Mouse (Mus musculus) forebrain, embryonic 11.5 days (tissue): ENCODE data around the gene Fam222b. TPM values are rescaled to one million over a fixed set of nuclear protein-coding genes. Genes with fewer than 3 reads are reported as not detected.

Experiments used
- ATAC-seq: fragments of 200-750 bp; cut with Nextera tagmentation; replicated peaks from 2 replicates; pipeline ENCODE4 v1.8.0; 2017; ENCODE audit warnings: moderate TSS enrichment; ENCODE audit not compliant: low FRiP score
- DNase-seq: peaks from one replicate; pipeline ENCODE4 v3.0.0-alpha.2; 2017; ENCODE audit warnings: low spot score
- H3K27ac ChIP-seq: fragments of 300-500 bp; sonication (generic); 2 replicates; pipeline ENCODE4 v1.5.1; 2014; ENCODE audit warnings: low read depth, low read length
- H3K27me3 ChIP-seq: fragments of 300-500 bp; sonication (generic); 2 replicates; pipeline ENCODE4 v1.6.1; 2014; ENCODE audit warnings: mild to moderate bottlenecking, low read length, mixed read lengths; ENCODE audit not compliant: control insufficient read depth, insufficient read depth
- H3K36me3 ChIP-seq: fragments of 300-500 bp; sonication (generic); 2 replicates; pipeline ENCODE4 v1.6.1; 2014; ENCODE audit warnings: mild to moderate bottlenecking, low read length, moderate library complexity, mixed read lengths; ENCODE audit not compliant: control insufficient read depth, insufficient read depth
- H3K4me1 ChIP-seq: fragments of 300-500 bp; sonication (generic); replicated peaks from 2 replicates; pipeline ENCODE4 v1.6.1; 2014; ENCODE audit warnings: low read length, mixed read lengths; ENCODE audit not compliant: control insufficient read depth, insufficient read depth
- H3K4me2 ChIP-seq: fragments of 300-500 bp; sonication (generic); 2 replicates; pipeline ENCODE4 v1.6.1; 2014; ENCODE audit warnings: low read depth, mild to moderate bottlenecking, low read length, moderate library complexity, mixed read lengths; ENCODE audit not compliant: severe bottlenecking
- H3K4me3 ChIP-seq: fragments of 300-500 bp; sonication (generic); 2 replicates; pipeline ENCODE4 v1.5.1; 2014; ENCODE audit warnings: low read depth, low read length
- H3K9ac ChIP-seq: fragments of 300-500 bp; sonication (generic); 2 replicates; pipeline ENCODE4 v1.6.1; 2014; ENCODE audit warnings: low read length
- H3K9me3 ChIP-seq: fragments of 300-500 bp; sonication (generic); 2 replicates; pipeline ENCODE4 v1.6.1; 2016; ENCODE audit warnings: low read length, mixed read lengths; ENCODE audit not compliant: control insufficient read depth
- WGBS: fragments of 180-500 bp; shearing (Covaris S2); extraction: QIAGEN DNeasy Blood & Tissue Kit; methylation state at CpG from one replicate; pipeline ENCODE4 v1.1.7; 2014; 5-methylcytosine and 5-hydroxymethylcytosine counted together
- polyA plus RNA-seq: library from polyadenylated mRNA; unstranded; fragments of >200 nt; fragmentation: Nextera tagmentation; extraction: Ambion mirVana; gene quantifications from 2 replicates; pipeline ENCODE4 v1.2.1, GENCODE M21; 2014

Fam222b gene
- polyA plus RNA-seq, 1 experiment from 2014 or later = 31.3 TPM

- no peaks in the 10 kb centered on the region for H3K27me3 ChIP-seq
- H3K4me3 ChIP-seq = peak within 1 kb of the TSS; percentile 85
- H3K4me1 ChIP-seq = no peaks in the 10 kb centered on the region
- WGBS = 1% methylated on average over 42 of the region's 42 CpGs
- H3K36me3 ChIP-seq = peaks cover 2% of the 10 kb centered on the region; the same call in 1 of the 2 replicates
- peak within 1 kb of the TSS; percentile 90 for H3K4me2 ChIP-seq
- H3K9ac ChIP-seq = peak within 1 kb of the TSS; percentile 81
- peak; percentile 90 for DNase-seq
- H3K27ac ChIP-seq = no peak within 1 kb of the TSS
- H3K9me3 ChIP-seq = no peaks in the 10 kb centered on the region
- ATAC-seq = peak; percentile 80
Measured at GRCm38 (mm10) chr11:78079961-78080921, 14.2 kb upstream of the Fam222b start, which contains the start of gene Eral1. Gene Eral1, minus strand, starts transcription at chr11:78080383.

- ATAC-seq = no peak
Measured at GRCm38 (mm10) chr11:78083595-78083994, 10.9 kb upstream of the Fam222b start.

GRCm38 (mm10) chr11:78086925-78087479 is 7.5 kb upstream of the Fam222b start:
- Histone ChIP-seq H3K27ac (no peak overlapping the region), H3K36me3 (no peaks in the 10 kb centered on the region), H3K4me2 (no peak overlapping the region), H3K9ac (no peak overlapping the region), H3K9me3 (no peaks in the 10 kb centered on the region), H3K27me3 (no peaks in the 10 kb centered on the region), H3K4me3 (no peak overlapping the region), H3K4me1 (no peaks in the 10 kb centered on the region)
- no peak for ATAC-seq
- WGBS = 81% methylated on average over 4 of the region's 4 CpGs
- DNase-seq = no peak

More at GRCm38 (mm10) chr11:78083595-78083994, 10.9 kb upstream of the Fam222b start:
- H3K4me1 ChIP-seq = no peaks in the 10 kb centered on the region
- no peak overlapping the region for H3K4me3 ChIP-seq
- no peak overlapping the region for H3K27ac ChIP-seq
- 47% methylated on average over 1 of the region's 1 CpGs for WGBS
- H3K9ac ChIP-seq = no peak overlapping the region
- no peaks in the 10 kb centered on the region for H3K9me3 ChIP-seq
- no peaks in the 10 kb centered on the region for H3K36me3 ChIP-seq
- no peak overlapping the region for H3K4me2 ChIP-seq
- no peaks in the 10 kb centered on the region for H3K27me3 ChIP-seq
- DNase-seq = no peak

- H3K4me1 ChIP-seq = no peaks in the 10 kb centered on the region
- no peaks in the 10 kb centered on the region for H3K27me3 ChIP-seq
- DNase-seq = no peak
- no peak overlapping the region for H3K4me3 ChIP-seq
- H3K36me3 ChIP-seq = no peaks in the 10 kb centered on the region
- H3K4me2 ChIP-seq = no peak overlapping the region
- 80% methylated on average over 5 of the region's 5 CpGs for WGBS
- no peaks in the 10 kb centered on the region for H3K9me3 ChIP-seq
- H3K9ac ChIP-seq = no peak overlapping the region
- H3K27ac ChIP-seq = no peak overlapping the region
- no peak for ATAC-seq
Measured at GRCm38 (mm10) chr11:78087756-78088281, 6.6 kb upstream of the Fam222b start.

- H3K4me3 ChIP-seq = peak overlapping the region; percentile 83
- ATAC-seq = no peak
- H3K9me3 ChIP-seq = no peaks in the 10 kb centered on the region
- 57% methylated on average over 11 of the region's 11 CpGs for WGBS
- peak overlapping the region; percentile 83; the same call in 1 of the 2 replicates for H3K4me2 ChIP-seq
- no peaks in the 10 kb centered on the region for H3K36me3 ChIP-seq
- no peaks in the 10 kb centered on the region for H3K27me3 ChIP-seq
- peaks cover 5% of the 10 kb centered on the region for H3K4me1 ChIP-seq
- DNase-seq = no peak
- no peak overlapping the region for H3K27ac ChIP-seq
- peak overlapping the region; percentile 84 for H3K9ac ChIP-seq
Measured at GRCm38 (mm10) chr11:78094137-78094503, 340 bp upstream of the Fam222b start.

GRCm38 (mm10) chr11:78095144-78095516 is 670 bp downstream of the Fam222b start:
- no peak for ATAC-seq
- peaks cover 5% of the 10 kb centered on the region for H3K4me1 ChIP-seq
- H3K4me2 ChIP-seq = peak overlapping the region; percentile 83
- DNase-seq = no peak
- peak overlapping the region; percentile 84 for H3K9ac ChIP-seq
- 33% methylated on average over 5 of the region's 5 CpGs for WGBS
- H3K27me3 ChIP-seq = no peaks in the 10 kb centered on the region
- H3K27ac ChIP-seq = 0 out of 2 replicates have a peak overlapping the region, but pooled peaks have one; percentile 18
- no peaks in the 10 kb centered on the region for H3K36me3 ChIP-seq
- H3K4me3 ChIP-seq = peak overlapping the region; percentile 83
- H3K9me3 ChIP-seq = no peaks in the 10 kb centered on the region

GRCm38 (mm10) chr11:78097077-78097476 is 2.6 kb downstream of the Fam222b start:
- Histone ChIP-seq H3K4me3 (no peak overlapping the region), H3K27me3 (no peaks in the 10 kb centered on the region), H3K4me2 (0 out of 2 replicates have a peak overlapping the region, but pooled peaks have one; percentile 31), H3K9me3 (no peaks in the 10 kb centered on the region), H3K27ac (no peak overlapping the region), H3K9ac (peak overlapping the region; percentile 35), H3K36me3 (no peaks in the 10 kb centered on the region), H3K4me1 (peaks cover 5% of the 10 kb centered on the region)
- DNase-seq = no peak
- 38% methylated on average over 3 of the region's 3 CpGs for WGBS
- ATAC-seq = no peak

GRCm38 (mm10) chr11:78100746-78101145 is 6.3 kb downstream of the Fam222b start:
- H3K4me2 ChIP-seq = no peak overlapping the region
- H3K27me3 ChIP-seq = no peaks in the 10 kb centered on the region
- H3K27ac ChIP-seq = no peak overlapping the region
- no peak overlapping the region for H3K4me3 ChIP-seq
- no peaks in the 10 kb centered on the region for H3K9me3 ChIP-seq
- WGBS = 93% methylated on average over 11 of the region's 11 CpGs
- H3K9ac ChIP-seq = no peak overlapping the region
- peaks cover 4% of the 10 kb centered on the region for H3K4me1 ChIP-seq
- no peaks in the 10 kb centered on the region for H3K36me3 ChIP-seq
- ATAC-seq = no peak
- no peak for DNase-seq
